Mouse (Mus musculus): Measurements from ENCODE around the gene Ank2.

- TF ChIP-seq CTCF (IDR thresholded peaks at IDR 0.05; ENCODE audit: extremely low read depth, insufficient read depth, low read length): no peak
- no peak for TF ChIP-seq POLR2A (IDR thresholded peaks at IDR 0.05; ENCODE audit: extremely low read depth, insufficient read depth, low read length)
Observed at GRCm38 (mm10) chr3:127257279-127257925, 241.7 kb downstream of the Ank2 start.

Data from cortical plate, adult 2 months (tissue).